Mouse (Mus musculus): ENCODE measurements around the gene Fra10ac1. TPM values are rescaled to one million over a fixed set of nuclear protein-coding genes. Genes with fewer than 3 reads are reported as not detected.

The Fra10ac1 gene
- total and polyA plus RNA-seq, 2 experiments from 2014 or later = 4.9 to 31.4 TPM

GRCm38 (mm10) chr19:38238213-38238951 lies 14.4 kb upstream of the Fra10ac1 start:
- H3K4me2 ChIP-seq (ENCODE audit: low read depth, low read length, poor library complexity, severe bottlenecking) = no peak overlapping the region
- peak; percentile 53 for DNase-seq (ENCODE audit: low spot score)

GRCm38 (mm10) chr19:38237834-38238212 lies 13.9 kb upstream of the Fra10ac1 start:
- H3K36me3 ChIP-seq (ENCODE audit: insufficient read depth, low read length) = no peaks in the 10 kb centered on the region
- no peak overlapping the region for H3K4me3 ChIP-seq (ENCODE audit: low read depth, low read length)
- no peaks in the 10 kb centered on the region for H3K9me3 ChIP-seq (ENCODE audit: low read length)
- 0 out of 2 replicates have a peak, but pooled peaks have one; percentile 50 for ATAC-seq (ENCODE audit: low FRiP score)
- 56% methylated on average over 3 of the region's 3 CpGs for WGBS
- TF ChIP-seq CTCF (IDR thresholded peaks at IDR 0.05) = no peak
- no peak overlapping the region for H3K27ac ChIP-seq (ENCODE audit: low read depth, low read length)
- no peak overlapping the region for H3K9ac ChIP-seq (replicated peaks; ENCODE audit: low read length, poor library complexity, severe bottlenecking)
- H3K4me2 ChIP-seq (ENCODE audit: low read depth, low read length, poor library complexity, severe bottlenecking) = no peak overlapping the region
- H3K27me3 ChIP-seq (ENCODE audit: insufficient read depth, low read length) = no peaks in the 10 kb centered on the region
- DNase-seq (ENCODE audit: low spot score) = peak; percentile 38
- H3K4me1 ChIP-seq (ENCODE audit: insufficient read depth, low read length) = peaks cover 4% of the 10 kb centered on the region; the same call in 1 of the 2 replicates

More at GRCm38 (mm10) chr19:38238213-38238951, 14.4 kb upstream of the Fra10ac1 start:
- Histone ChIP-seq H3K4me3 (ENCODE audit: low read depth, low read length) (no peak overlapping the region), H3K4me1 (ENCODE audit: insufficient read depth, low read length) (peaks cover 4% of the 10 kb centered on the region; the same call in 1 of the 2 replicates), H3K9me3 (ENCODE audit: low read length) (no peaks in the 10 kb centered on the region), H3K27me3 (ENCODE audit: insufficient read depth, low read length) (no peaks in the 10 kb centered on the region), H3K36me3 (ENCODE audit: insufficient read depth, low read length) (no peaks in the 10 kb centered on the region), H3K9ac (replicated peaks; ENCODE audit: low read length, poor library complexity, severe bottlenecking) (no peak overlapping the region), H3K27ac (ENCODE audit: low read depth, low read length) (no peak overlapping the region)
- TF ChIP-seq CTCF (IDR thresholded peaks at IDR 0.05) = no peak
- peak; percentile 55 for ATAC-seq (ENCODE audit: low FRiP score)
- WGBS = 43% methylated on average over 12 of the region's 12 CpGs

GRCm38 (mm10) chr19:38236526-38236925 lies 12.6 kb upstream of the Fra10ac1 start:
- H3K9ac ChIP-seq (replicated peaks; ENCODE audit: low read length, poor library complexity, severe bottlenecking) = no peak overlapping the region
- 56% methylated on average over 5 of the region's 5 CpGs for WGBS
- no peaks in the 10 kb centered on the region for H3K36me3 ChIP-seq (ENCODE audit: insufficient read depth, low read length)
- H3K27ac ChIP-seq (ENCODE audit: low read depth, low read length) = no peak overlapping the region
- H3K4me2 ChIP-seq (ENCODE audit: low read depth, low read length, poor library complexity, severe bottlenecking) = no peak overlapping the region
- H3K4me1 ChIP-seq (ENCODE audit: insufficient read depth, low read length) = peaks cover 4% of the 10 kb centered on the region; the same call in 1 of the 2 replicates
- no peak for TF ChIP-seq CTCF (IDR thresholded peaks at IDR 0.05)
- H3K27me3 ChIP-seq (ENCODE audit: insufficient read depth, low read length) = no peaks in the 10 kb centered on the region
- DNase-seq (ENCODE audit: low spot score) (no peak), ATAC-seq (ENCODE audit: low FRiP score) (no peak)
- H3K9me3 ChIP-seq (ENCODE audit: low read length) = no peaks in the 10 kb centered on the region
- no peak overlapping the region for H3K4me3 ChIP-seq (ENCODE audit: low read depth, low read length)

GRCm38 (mm10) chr19:38232516-38232915 lies 8.6 kb upstream of the Fra10ac1 start:
- H3K9ac ChIP-seq (replicated peaks; ENCODE audit: low read length, poor library complexity, severe bottlenecking) = no peak overlapping the region
- no peak overlapping the region for H3K4me2 ChIP-seq (ENCODE audit: low read depth, low read length, poor library complexity, severe bottlenecking)
- DNase-seq (ENCODE audit: low spot score) (no peak), ATAC-seq (ENCODE audit: low FRiP score) (no peak)
- 2% methylated on average over 4 of the region's 4 CpGs for WGBS
- H3K27me3 ChIP-seq (ENCODE audit: insufficient read depth, low read length) = no peaks in the 10 kb centered on the region
- no peak overlapping the region for H3K4me3 ChIP-seq (ENCODE audit: low read depth, low read length)
- H3K27ac ChIP-seq (ENCODE audit: low read depth, low read length) = no peak overlapping the region
- H3K4me1 ChIP-seq (ENCODE audit: insufficient read depth, low read length) = no peaks in the 10 kb centered on the region
- no peaks in the 10 kb centered on the region for H3K36me3 ChIP-seq (ENCODE audit: insufficient read depth, low read length)
- H3K9me3 ChIP-seq (ENCODE audit: low read length) = no peaks in the 10 kb centered on the region
- TF ChIP-seq CTCF (IDR thresholded peaks at IDR 0.05) = no peak

GRCm38 (mm10) chr19:38232087-38232486 lies 8.1 kb upstream of the Fra10ac1 start:
- H3K36me3 ChIP-seq (ENCODE audit: insufficient read depth, low read length) = no peaks in the 10 kb centered on the region
- TF ChIP-seq CTCF (IDR thresholded peaks at IDR 0.05) = no peak
- ATAC-seq (ENCODE audit: low FRiP score) (no peak), DNase-seq (ENCODE audit: low spot score) (no peak)
- 23% methylated on average over 8 of the region's 8 CpGs for WGBS
- no peaks in the 10 kb centered on the region for H3K27me3 ChIP-seq (ENCODE audit: insufficient read depth, low read length)
- no peaks in the 10 kb centered on the region for H3K9me3 ChIP-seq (ENCODE audit: low read length)
- H3K4me1 ChIP-seq (ENCODE audit: insufficient read depth, low read length) = no peaks in the 10 kb centered on the region
- H3K4me2 ChIP-seq (ENCODE audit: low read depth, low read length, poor library complexity, severe bottlenecking) = no peak overlapping the region
- H3K4me3 ChIP-seq (ENCODE audit: low read depth, low read length) = no peak overlapping the region
- no peak overlapping the region for H3K27ac ChIP-seq (ENCODE audit: low read depth, low read length)
- no peak overlapping the region for H3K9ac ChIP-seq (replicated peaks; ENCODE audit: low read length, poor library complexity, severe bottlenecking)

GRCm38 (mm10) chr19:38228699-38229098 lies 4.7 kb upstream of the Fra10ac1 start:
- DNase-seq (ENCODE audit: low spot score) (no peak), ATAC-seq (ENCODE audit: low FRiP score) (no peak)
- Histone ChIP-seq H3K27me3 (ENCODE audit: insufficient read depth, low read length) (no peaks in the 10 kb centered on the region), H3K9ac (replicated peaks; ENCODE audit: low read length, poor library complexity, severe bottlenecking) (no peak overlapping the region), H3K4me3 (ENCODE audit: low read depth, low read length) (no peak overlapping the region), H3K4me2 (ENCODE audit: low read depth, low read length, poor library complexity, severe bottlenecking) (no peak overlapping the region), H3K4me1 (ENCODE audit: insufficient read depth, low read length) (no peaks in the 10 kb centered on the region), H3K9me3 (ENCODE audit: low read length) (no peaks in the 10 kb centered on the region), H3K27ac (ENCODE audit: low read depth, low read length) (no peak overlapping the region), H3K36me3 (ENCODE audit: insufficient read depth, low read length) (no peaks in the 10 kb centered on the region)
- 55% methylated on average over 2 of the region's 2 CpGs for WGBS
- peak; percentile 42 for TF ChIP-seq CTCF (IDR thresholded peaks at IDR 0.05)
